Mouse (Mus musculus) left cerebral cortex, postnatal 25 days (tissue): ENCODE data around the gene 4930503B20Rik. TPM values are rescaled to one million over a fixed set of nuclear protein-coding genes. Genes with fewer than 3 reads are reported as not detected.

Experiments used
- DNase-seq, 2 experiments: peaks; one replicate each; pipeline ENCODE4 v3.0.0; 2022; ENCODE audit warnings: low spot score in 2 of 2, mixed read lengths in 1 of 2
- intact Hi-C: fragments of 180-260 bp; cut with DNase I; formaldehyde crosslinking; loops from one replicate; pipeline ENCODE4 v1.15.1; 2025
- total RNA-seq, 2 experiments: library from RNA; stranded (reverse); gene quantifications; 2 replicates each; pipeline ENCODE4 v1.2.3; 2021

The 4930503B20Rik gene
- total RNA-seq, result under 1 TPM in 1 of 2 experiments, not detected in 1; 0.37 TPM

- intact Hi-C loops, result no loop called here
- no peak for DNase-seq
These were observed at the start of gene 4930503B20Rik for GRCm38 (mm10) chr3:146651217-146651616. TSS of gene 4930503B20Rik (minus strand) at chr3:146651317.

GRCm38 (mm10) chr3:146700051-146700450 is 48.9 kb upstream of the 4930503B20Rik start:
- intact Hi-C loops, result no loop called here
- DNase-seq, result no peak

GRCm38 (mm10) chr3:146698982-146699381 is 47.9 kb upstream of the 4930503B20Rik start:
- intact Hi-C loops, result no loop called here
- peak in 1 of 2 experiments; percentile 67 for DNase-seq

GRCm38 (mm10) chr3:146692547-146692946 is 41.4 kb upstream of the 4930503B20Rik start:
- intact Hi-C loops, result no loop called here
- no peak for DNase-seq

GRCm38 (mm10) chr3:146687121-146687725 is 36.1 kb upstream of the 4930503B20Rik start:
- peak in 1 of 2 experiments; percentile 68 for DNase-seq
- intact Hi-C loops, result loop anchor here (1.0 to 5.0 kb wide), 3 partner anchors 66 to 120 kb away; no protein-coding TSS in a partner anchor

- intact Hi-C loops, result loop anchor here (2.0 to 5.0 kb wide), 2 partner anchors 66 to 81 kb away; no protein-coding TSS in a partner anchor
These were observed 35.3 kb upstream of the 4930503B20Rik start for GRCm38 (mm10) chr3:146686428-146686827.

GRCm38 (mm10) chr3:146684811-146685675 is 33.9 kb upstream of the 4930503B20Rik start, which contains the start of gene Samd13:
TSS of gene Samd13 (minus strand) at chr3:146685592.
- intact Hi-C loops, result loop anchor here (5.0 kb wide), 1 partner anchor 82 kb away; no protein-coding TSS in a partner anchor

More at GRCm38 (mm10) chr3:146686428-146686827, 35.3 kb upstream of the 4930503B20Rik start:
- no peak for DNase-seq

GRCm38 (mm10) chr3:146683095-146683494 is 32.0 kb upstream of the 4930503B20Rik start:
- no peak for DNase-seq
- intact Hi-C loops, result no loop called here

More at GRCm38 (mm10) chr3:146684811-146685675, 33.9 kb upstream of the 4930503B20Rik start, which contains the start of gene Samd13:
- peak in 1 of 2 experiments; percentile 52 for DNase-seq

- intact Hi-C loops, result no loop called here
- DNase-seq, result peak; percentile 66 to 80
These were observed 31.1 kb upstream of the 4930503B20Rik start for GRCm38 (mm10) chr3:146682140-146682651.

- intact Hi-C loops, result no loop called here
These were observed 30.6 kb upstream of the 4930503B20Rik start for GRCm38 (mm10) chr3:146681696-146682095.

GRCm38 (mm10) chr3:146680625-146681024 is 29.5 kb upstream of the 4930503B20Rik start:
- DNase-seq, result no peak
- intact Hi-C loops, result no loop called here

More at GRCm38 (mm10) chr3:146681696-146682095, 30.6 kb upstream of the 4930503B20Rik start:
- DNase-seq, result no peak

- no peak for DNase-seq
- intact Hi-C loops, result no loop called here
These were observed 28.5 kb upstream of the 4930503B20Rik start for GRCm38 (mm10) chr3:146679646-146680045.

- intact Hi-C loops, result no loop called here
- DNase-seq, result no peak
These were observed 25.1 kb upstream of the 4930503B20Rik start for GRCm38 (mm10) chr3:146676193-146676592.

GRCm38 (mm10) chr3:146675101-146675500 is 24.0 kb upstream of the 4930503B20Rik start:
- DNase-seq, result no peak
- intact Hi-C loops, result no loop called here

GRCm38 (mm10) chr3:146671121-146671520 is 20.0 kb upstream of the 4930503B20Rik start:
- intact Hi-C loops, result no loop called here

GRCm38 (mm10) chr3:146661907-146662306 is 10.8 kb upstream of the 4930503B20Rik start:
- intact Hi-C loops, result no loop called here
- no peak for DNase-seq

More at GRCm38 (mm10) chr3:146671121-146671520, 20.0 kb upstream of the 4930503B20Rik start:
- DNase-seq, result no peak

- DNase-seq, result peak in 1 of 2 experiments; percentile 17
- intact Hi-C loops, result no loop called here
These were observed 9.9 kb upstream of the 4930503B20Rik start for GRCm38 (mm10) chr3:146661001-146661400.

GRCm38 (mm10) chr3:146659321-146659720 is 8.2 kb upstream of the 4930503B20Rik start:
- intact Hi-C loops, result no loop called here
- no peak for DNase-seq

- no peak for DNase-seq
- intact Hi-C loops, result no loop called here
These were observed 7.0 kb upstream of the 4930503B20Rik start for GRCm38 (mm10) chr3:146658061-146658639.
